Mouse (Mus musculus): ENCODE data around the gene Bicdl1.

Bicdl1 gene

DNA sequence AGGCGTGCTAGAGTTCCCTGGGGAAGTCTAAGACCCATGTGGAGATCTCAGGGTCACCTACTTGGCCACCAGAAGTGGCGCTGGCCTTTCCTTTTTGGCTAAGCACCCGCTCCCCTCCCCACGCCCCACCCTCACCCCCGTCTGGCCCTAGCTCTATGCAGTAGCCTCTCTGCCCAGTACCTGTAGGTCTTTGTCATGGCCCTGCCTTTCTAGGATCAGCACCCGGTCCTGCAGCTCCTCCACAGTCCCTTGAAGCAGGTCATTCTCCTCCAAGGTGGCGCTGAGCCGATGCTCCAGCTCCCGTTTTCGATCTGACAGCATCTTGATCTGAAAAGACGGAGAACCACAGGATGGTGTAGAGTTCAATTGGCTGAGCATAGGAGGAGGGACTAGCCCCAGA lies 61.4 kb downstream of the Bicdl1 start:
- DNase-seq (ENCODE audit: extremely low read depth, low read depth): no peak

DNA sequence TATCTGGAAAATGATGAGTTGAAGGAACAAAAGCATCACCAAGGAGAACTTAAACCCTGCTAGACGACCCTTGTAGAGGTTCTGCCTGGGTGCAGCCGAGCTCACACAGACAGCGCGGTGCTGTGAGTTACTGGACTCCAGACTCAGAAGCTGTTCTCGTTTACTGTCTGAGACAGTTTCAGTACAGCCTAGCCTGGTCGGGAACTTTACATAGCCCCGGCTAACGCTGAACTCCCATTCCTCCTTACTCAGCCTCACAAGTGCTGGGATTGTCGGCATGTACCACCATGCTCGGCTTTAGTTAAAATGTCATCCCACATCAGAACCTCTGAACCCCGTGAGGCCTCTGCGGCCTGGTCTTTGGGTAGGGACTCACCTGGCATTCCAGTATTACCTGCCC lies 62.4 kb downstream of the Bicdl1 start:
- DNase-seq (ENCODE audit: extremely low read depth, low read depth): no peak

DNA sequence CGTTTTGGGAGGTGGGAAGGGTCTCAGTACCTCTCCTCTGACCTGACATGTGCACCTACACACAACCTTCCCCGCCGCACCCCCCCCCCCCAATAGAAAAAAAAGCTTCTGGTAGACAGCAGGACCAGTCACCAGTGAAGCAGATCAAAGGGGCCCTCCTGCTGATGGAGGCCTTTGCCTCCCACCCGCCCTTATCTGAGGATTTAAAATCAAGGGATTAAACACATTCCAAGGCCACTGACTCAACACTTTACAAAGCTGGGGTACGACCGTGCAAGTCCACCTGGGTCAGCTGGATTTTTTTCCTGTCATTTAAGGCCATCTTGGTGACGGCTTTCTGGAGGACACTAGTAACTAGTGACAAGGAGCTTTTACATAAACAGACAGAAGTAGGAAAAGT lies 63.5 kb downstream of the Bicdl1 start:
- DNase-seq (ENCODE audit: extremely low read depth, low read depth): no peak

DNA sequence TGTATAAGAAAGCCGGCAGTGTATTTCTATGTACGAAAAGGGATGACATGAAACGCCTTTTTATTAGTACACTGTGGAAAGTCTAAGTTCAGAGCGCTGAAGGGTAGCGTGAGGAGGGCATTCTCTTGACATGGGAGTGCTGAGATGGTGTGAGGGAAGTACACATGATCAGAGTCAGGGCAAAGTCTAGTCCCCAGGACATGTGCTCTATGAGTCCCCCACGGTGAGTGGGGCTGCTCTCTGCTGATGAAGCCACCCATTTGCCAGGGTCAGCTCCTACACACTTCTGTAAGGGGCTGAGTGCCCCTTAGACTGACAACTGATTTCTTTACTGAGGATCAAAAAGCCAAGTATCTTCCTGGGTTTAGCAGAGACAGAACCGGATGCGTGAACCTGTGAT lies 64.2 kb downstream of the Bicdl1 start:
- no peak for DNase-seq (ENCODE audit: extremely low read depth, low read depth)

DNA sequence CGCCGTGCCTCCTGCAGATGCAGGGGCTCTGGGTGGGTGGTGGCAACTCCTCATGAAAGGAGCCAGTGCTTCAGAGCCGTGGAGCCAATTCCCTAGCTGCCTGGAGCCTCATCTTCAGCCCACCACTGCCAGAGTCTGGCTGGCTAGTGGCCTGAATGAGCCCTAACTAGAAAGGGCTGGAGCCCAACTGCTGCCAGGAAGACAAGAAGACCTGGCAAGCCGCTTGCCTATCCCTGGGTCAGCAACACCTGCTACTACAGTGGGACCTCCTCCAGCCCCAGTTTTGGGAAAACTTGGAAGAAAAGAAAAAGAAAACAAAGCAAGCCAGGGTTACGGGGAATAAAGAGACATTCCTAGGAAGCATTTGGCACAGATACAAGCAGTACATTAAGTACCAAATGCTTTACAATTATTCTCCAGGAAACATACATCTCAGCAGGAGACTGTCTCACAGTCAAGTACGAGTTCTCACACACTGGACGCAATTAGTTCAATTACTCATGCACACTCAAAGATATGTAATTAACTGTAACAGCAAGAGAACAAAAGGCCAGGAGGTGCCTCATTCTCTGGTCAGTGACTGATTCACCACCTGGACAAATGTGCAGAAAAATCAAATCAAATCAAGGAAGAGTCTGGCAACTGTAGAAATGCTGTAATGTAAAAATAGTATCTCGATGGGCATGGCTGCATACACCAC lies 64.9 kb downstream of the Bicdl1 start:
- DNase-seq (ENCODE audit: extremely low read depth, low read depth): no peak

DNA sequence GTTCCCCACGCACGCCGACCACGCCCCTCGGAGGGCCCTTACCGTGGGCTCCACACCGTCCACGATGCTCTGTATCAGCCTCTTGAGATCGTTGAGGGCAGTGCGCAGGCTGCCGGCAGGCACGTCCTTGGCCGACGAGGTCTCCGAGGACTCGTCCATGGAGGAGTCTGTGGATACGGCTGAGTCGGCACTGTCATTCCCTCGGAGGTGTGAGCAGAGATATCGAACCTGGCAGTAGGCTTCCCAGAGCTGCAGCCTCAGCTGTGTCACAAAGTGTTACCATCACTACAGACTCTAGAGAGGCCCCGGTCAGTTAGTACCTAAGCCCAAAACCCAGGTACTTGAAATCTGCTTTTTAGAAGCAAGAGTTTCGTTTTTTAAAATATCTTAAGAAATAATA lies 68.8 kb downstream of the Bicdl1 start:
- DNase-seq (ENCODE audit: extremely low read depth, low read depth): no peak

DNA sequence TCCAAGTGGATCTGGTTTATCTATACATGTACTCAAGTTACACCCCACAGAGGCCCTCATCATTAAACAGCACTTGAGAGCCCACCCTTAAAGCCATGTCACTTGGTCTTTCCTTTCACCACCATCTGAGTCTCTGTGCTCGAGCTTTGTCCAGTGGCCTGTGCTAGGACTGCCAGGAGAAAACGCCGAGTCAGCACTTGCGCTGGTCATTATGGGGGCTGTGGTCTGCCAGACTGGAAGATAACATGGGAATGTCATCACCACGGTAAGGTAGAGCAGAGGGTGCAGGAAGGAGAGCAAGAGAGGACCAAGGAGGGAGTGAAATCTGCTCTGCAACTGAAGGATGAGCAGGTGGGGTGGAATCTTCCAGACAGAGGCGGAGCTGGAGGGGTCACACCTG lies 73.1 kb downstream of the Bicdl1 start:
- DNase-seq (ENCODE audit: extremely low read depth, low read depth): no peak

DNA sequence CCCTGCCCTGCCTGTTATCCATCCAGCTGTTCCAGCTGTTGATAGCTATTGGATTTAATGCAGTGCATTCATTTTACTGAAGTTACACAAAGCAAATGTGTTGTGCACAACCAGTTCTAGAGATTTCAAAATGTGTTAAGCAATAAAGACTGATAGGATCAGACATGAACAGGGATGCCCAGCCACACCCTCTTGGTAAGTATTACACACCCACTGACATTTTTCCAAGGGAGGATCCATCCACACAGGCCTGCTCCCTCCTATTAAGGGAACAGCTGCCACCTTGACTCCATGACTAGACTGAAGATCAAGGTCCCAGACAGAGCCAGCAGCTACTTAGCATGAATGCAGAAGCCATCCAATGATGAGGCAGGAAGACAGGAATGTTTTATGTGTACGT lies 74.2 kb downstream of the Bicdl1 start:
- no peak for DNase-seq (ENCODE audit: extremely low read depth, low read depth)

DNA sequence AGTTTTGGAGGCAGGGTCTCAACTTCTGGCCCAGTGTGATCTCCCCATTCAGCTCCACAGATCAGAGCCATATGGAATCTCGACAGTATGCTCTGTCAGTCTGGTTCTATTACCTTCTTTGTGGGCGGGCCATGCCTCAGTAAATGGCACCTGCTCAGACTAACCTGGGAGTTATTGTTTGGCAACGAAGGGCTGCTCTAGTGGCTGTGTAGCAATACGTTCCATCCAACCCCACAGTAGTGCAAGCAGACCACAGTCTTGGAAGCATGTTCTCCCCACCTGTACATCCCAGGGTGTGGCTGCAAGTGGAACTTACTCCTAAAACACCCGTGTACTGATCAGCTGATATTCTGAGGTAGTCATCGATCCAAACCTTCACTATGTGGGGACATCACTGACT lies 74.7 kb downstream of the Bicdl1 start:
- no peak for DNase-seq (ENCODE audit: extremely low read depth, low read depth)

DNA sequence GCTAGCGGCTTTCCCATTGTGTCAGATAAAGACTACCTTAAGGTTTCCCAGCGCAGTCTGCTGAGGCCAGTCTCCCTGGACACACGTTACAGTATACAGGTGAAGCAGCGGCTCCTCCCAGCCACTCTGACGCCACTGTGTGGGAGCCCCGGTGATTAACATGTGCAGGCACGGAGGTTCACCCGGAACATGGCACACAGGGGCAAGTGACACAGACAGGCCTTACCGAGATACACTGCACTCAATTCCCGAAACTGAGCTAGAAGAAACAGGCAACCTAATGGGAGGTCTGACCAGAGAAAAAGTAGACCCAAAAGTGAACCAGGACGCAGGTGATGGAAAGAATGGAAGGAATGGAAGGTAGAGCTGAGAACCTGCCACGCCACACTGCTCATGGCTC lies 77.6 kb downstream of the Bicdl1 start:
- DNase-seq (ENCODE audit: extremely low read depth, low read depth): no peak

DNA sequence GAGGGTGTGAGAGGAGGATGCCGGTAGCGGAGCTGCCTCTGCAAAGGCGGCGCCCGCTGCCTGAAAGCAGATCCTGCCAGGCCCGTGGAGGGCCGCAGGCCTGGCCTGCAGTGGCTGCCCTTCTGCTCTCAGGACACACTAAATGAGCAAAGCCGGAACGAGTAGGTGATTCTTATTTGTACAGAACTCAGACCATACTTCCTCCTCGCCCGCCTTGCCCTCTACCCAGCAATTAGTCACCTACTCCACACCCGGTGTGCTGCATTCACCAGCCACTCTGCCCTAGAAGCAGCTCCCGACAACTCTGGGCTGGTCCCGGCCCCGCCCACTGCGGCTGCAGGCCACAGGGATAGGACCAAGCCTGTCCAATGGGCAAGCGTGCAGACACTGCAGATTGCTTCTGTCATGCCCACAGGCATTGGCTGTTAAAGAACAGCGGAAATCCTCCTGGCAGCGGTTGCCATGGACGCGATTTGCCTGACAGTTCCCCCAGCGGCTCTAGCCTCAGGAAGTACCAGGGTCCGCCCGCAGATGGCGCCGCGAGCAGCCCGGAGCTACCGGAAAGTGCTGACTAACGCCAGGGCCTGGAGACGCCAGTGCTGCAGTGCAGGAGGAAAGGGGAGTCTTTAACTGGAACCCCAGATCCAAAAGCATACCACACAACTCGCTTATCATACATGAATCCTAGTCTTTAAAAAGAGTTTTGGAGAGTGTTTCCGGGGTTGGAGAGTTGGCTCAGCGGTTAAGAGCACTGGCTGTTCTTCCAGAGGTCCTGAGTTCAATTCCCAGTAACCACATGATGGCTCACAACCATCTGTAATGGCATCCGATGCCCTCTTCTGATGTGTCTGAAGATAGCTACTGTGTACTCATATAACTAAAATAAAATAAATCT lies 78.5 kb downstream of the Bicdl1 start:
- DNase-seq (ENCODE audit: extremely low read depth, low read depth): peak; percentile 99

DNA sequence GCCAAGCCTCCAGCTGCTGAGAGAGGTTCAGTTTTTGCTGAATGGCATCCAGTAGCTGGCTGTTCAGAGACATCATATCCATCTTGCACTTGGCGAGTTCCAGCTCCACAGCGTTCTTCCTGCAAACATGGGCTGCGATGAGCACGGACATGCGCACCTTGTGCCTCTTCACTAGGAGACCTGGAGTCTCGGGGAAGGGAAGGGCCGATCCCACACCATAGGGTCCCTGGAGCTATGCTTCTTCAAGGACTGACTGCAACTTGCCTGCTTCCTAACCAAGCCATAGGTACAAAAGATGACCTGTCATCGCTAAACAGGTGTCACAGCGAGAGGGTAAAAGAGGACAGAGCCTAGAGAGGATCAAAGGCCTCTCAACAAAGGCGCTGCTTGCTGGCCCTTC lies 79.6 kb downstream of the Bicdl1 start:
- no peak for DNase-seq (ENCODE audit: extremely low read depth, low read depth)

DNA sequence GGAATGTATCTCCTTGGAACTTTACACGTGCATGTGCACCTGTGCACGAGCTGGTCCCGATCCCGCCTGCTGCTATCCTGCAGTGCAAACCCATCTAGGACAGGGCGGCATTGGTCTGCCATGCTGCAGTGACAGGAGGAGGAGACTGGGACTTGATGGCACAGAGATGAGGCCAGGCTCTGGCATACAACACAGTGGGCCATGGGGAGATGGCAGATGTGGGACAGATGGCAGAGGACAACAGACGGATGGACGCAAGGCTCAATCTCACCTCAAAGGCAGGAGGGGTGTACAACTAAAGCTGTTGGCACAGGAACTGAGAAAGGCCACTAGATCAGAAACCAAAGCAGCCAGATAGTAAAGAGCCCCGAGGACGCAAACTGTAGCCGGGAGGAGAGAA lies 80.5 kb downstream of the Bicdl1 start:
- DNase-seq (ENCODE audit: extremely low read depth, low read depth): no peak

DNA sequence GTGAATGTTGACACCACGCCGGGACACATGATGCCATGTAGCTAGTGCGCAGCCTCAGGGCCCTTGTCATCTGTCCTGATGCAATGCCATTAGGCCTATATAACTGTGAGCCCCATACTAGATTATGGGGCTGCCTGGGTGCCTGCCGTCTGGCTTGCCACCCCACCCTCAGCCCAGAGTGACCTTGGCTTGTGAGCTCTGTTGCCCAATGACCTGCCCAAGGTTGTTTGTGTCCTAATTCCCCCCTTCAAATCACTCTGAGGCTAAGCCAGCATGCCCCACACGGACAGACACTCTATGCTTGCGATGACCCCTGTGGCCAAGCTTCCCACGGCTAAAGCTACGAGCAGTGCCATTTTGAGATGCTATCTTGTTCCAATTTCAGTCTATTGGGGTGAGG lies 81.7 kb downstream of the Bicdl1 start:
- DNase-seq (ENCODE audit: extremely low read depth, low read depth): no peak

DNA sequence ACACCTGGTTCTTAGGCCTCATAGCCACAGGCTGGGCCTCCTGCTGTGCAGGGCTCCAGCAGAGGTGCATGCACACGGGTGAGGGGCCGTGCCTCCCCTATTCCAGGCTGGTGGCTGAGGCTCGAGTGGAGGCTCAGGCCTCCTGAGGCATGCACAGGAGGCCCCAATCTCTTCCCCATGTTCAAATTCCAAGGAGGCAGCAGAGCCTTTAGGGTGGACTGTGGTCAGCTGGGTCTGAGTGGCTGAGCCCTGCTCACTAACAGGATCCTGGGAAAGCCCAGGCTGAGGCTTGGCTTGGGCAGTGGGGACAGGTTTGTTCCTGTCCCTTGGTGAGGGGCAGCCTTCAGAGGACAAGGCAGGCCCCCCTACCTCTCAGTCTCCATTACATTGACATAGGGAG lies 82.5 kb downstream of the Bicdl1 start:
- DNase-seq (ENCODE audit: extremely low read depth, low read depth): no peak

DNA sequence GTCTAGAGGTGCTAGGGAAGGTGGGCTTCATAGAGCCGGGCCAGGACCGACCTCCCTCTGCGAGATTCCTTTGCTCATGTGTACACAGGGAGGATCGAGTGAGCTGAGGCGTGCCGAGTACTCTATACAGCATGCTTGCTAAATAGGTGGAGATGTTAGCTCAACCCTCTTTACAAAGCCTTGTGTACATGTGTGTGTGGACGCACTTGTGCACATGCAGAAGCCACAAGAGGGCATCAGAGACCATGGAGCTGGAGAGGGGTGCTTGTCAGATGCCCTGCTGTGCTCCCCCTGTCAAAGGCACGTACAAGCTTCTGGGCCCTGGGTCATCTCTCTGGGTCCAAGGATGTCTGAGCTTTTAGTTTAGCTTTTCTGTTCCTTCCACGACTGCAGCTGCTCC lies 87.2 kb downstream of the Bicdl1 start:
- DNase-seq (ENCODE audit: extremely low read depth, low read depth): no peak

DNA sequence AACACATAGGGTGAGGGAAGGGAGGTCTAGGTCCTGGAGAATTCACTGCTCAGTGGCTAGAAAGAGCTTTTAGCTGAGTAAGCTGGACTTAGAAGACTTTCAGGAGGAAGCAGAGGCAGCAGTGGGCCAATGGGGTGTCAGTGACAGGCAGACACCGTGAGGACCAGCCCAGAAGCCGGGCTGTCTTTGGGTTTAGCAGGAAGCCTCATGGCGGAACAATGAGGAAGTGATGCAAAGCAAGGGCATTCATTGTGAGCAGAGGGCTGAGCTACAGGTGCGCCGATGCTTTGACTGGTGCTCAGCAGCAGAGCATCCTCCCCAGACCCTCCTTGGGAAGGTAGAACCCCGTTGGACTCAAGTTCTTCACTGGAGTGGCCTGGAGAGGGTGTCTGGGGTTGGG lies 95.9 kb downstream of the Bicdl1 start:
- no peak for DNase-seq (ENCODE audit: extremely low read depth, low read depth)

DNA sequence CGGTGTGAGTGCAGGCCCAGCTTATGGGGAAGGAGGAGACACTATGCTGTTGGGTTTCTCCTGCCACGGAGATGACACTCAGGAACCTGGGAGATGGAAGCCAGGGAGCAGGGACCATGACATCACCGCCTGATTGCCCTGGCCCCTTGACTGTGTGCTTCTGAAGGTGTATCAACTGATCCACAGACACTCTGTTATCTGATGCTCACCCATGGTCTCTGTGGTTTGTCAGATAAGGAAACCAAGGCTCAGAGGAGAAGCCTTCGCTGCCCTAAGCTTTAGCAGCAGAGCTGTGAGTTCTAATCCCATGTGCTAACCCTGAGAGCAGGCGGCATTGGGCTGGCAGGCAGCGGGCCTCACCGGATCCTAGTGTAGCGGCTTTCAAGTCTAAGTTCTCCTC lies 97.4 kb downstream of the Bicdl1 start:
- no peak for DNase-seq (ENCODE audit: extremely low read depth, low read depth)

DNA sequence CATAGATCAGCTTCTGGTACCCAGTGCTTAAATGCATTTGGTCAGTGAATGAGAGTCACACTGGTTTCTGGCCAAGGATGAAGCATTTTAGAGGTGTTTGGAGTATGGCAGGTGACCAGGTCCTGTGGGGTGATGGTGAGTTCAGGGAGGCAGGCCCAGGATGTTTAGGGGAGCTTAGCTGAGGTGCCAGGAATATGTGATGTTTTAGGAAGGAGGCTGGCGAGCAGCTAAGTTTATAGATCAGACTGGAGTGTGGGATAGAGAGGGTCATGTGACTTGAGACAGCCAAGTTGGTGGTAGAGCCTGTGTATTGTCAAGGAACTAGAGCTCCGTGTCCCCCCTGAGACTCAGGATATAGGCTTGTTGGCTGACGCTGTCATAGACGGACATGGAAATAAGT lies 98.4 kb downstream of the Bicdl1 start:
- no peak for DNase-seq (ENCODE audit: extremely low read depth, low read depth)

DNA sequence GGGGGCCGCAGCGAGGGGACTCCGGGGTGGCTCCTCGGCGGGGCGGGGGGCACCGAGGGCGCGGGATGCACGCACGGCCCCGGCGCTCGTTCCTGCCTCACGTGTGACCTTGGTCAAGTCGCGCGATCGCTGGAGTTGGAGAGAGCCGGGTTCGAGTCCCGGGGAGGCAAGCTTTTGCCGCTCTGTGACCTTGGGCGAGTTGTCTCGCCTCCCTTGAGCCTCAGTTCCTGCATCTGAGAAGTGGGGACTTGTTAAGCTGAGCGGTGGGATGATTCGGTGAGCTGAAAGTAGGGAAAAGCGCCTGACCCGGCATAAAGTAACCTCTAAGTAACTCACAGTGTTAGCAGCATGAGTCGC lies 99.1 kb downstream of the Bicdl1 start:
- no peak for DNase-seq (ENCODE audit: extremely low read depth, low read depth)

DNA sequence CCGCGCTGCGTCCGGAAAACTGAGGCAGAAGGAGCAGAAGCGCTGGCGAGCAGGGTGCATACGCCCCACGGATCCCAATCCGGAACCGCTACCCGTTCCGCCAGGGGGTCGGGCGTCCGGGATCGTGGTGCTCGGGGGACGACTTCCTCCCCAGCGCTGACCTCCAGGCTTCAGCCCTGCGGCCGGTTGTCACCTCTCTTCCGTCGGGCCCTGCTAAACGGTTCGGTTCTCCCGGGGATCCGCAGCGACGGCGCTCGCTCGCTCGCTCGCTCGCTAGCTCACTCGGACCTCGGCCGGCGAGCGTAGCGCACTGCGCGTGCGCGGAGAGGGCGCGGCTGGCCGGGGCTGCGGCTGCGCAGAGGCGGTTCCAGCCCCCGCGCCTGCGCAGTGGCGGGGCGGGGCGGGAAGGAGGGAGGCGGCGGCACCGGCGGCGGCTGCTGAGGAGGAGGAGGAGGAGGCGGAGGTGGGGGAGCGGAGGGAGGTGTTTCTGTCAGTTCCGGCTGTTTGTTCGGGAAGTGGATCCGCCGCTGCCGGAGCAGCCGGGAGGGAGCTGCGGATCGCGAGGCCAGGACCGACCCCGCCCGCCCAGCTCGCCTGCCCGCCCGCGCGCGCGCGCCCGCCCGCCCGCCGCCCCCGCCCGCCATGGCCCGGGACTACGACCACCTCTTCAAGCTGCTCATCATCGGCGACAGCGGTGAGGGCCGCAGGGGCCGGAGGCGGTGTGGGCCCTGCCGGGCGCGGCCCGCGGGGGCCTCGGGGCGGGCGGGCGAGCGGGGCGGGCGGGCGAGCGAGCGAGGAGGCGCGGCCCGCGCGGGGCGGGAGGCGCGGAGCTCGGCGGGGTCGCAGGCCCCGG lies 99.7 kb downstream of the Bicdl1 start, which contains the start of gene Rab35:
Rab35 (plus strand) TSS at position 404 of the 853 bp plus-strand sequence.
- DNase-seq (ENCODE audit: extremely low read depth, low read depth): peak; percentile 58

DNA sequence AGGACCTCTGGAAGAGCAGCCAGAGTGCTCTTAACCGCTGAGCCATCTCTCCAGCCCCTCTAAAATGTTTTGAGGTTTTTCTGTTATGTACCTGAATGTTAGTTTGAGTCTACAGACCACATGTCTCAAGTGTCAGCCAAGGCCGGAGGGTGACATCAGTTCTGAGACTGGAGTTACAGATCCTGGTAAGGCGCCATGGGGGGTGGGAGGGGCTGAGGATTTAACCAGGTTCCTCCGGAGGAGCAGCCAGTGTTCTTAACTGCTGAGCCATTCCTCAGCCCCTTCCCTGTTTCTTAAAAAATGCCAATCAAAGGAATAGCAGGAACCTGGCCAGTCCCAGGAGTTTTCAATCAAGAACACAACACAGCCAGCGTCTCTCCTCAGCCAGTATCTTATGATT lies 101.1 kb downstream of the Bicdl1 start:
- no peak for DNase-seq (ENCODE audit: extremely low read depth, low read depth)
